Mouse (Mus musculus) cerebellum, adult 2 months (tissue): ENCODE data around the gene Crat.

ENCODE experiments used
- CTCF ChIP-seq: fragments of 200-500 bp; IDR thresholded peaks from 2 replicates; pipeline ENCODE4 v1.5.1; 2011; ENCODE audit warnings: low read depth, mild to moderate bottlenecking, control low read depth, low read length, moderate library complexity, borderline replicate concordance; ENCODE audit not compliant: insufficient read depth
- POLR2A ChIP-seq: fragments of 200-500 bp; IDR thresholded peaks from 2 replicates; pipeline ENCODE4 v1.6.1; 2011; ENCODE audit warnings: low read length, control low read depth, borderline replicate concordance; ENCODE audit not compliant: insufficient read depth

- no peak for TF ChIP-seq CTCF
- no peak for TF ChIP-seq POLR2A
Measured at GRCm38 (mm10) chr2:30408452-30409100, 7.0 kb downstream of the Crat start.
